Mouse (Mus musculus) ES-E14 (cell line): ENCODE data around the gene Ppm1h. TPM values are rescaled to one million over a fixed set of nuclear protein-coding genes. Genes with fewer than 3 reads are reported as not detected.
A peak's percentile ranks its signal among the peaks of the same experiment; 100 is the strongest.

Source experiments
- DNase-seq: peaks from one replicate; pipeline ENCODE4 v3.0.0-alpha.2; 2013; ENCODE audit warnings: low read depth, low spot score
- H3K27ac ChIP-seq: 2 replicates; pipeline ENCODE4 v1.5.1; 2012; ENCODE audit warnings: low read depth, mild to moderate bottlenecking, low read length, moderate library complexity, mixed read lengths; ENCODE audit not compliant: poor library complexity, insufficient read depth, severe bottlenecking
- H3K36me3 ChIP-seq: 2 replicates; pipeline ENCODE4 v1.6.1; 2012; ENCODE audit warnings: mild to moderate bottlenecking, low read length, moderate library complexity, mixed read lengths; ENCODE audit not compliant: control insufficient read depth, poor library complexity, insufficient read depth, severe bottlenecking
- H3K4me1 ChIP-seq, 2 experiments: fragments of 150-350 bp in 1 of 2; sonication (generic) in 1 of 2; 2 replicates each; pipeline ENCODE4 v1.6.1; 2012; ENCODE audit warnings: low read length in 2 of 2, mild to moderate bottlenecking in 1 of 2, mixed read lengths in 1 of 2; ENCODE audit not compliant: control insufficient read depth in 2 of 2, insufficient read depth in 2 of 2, poor library complexity in 1 of 2
- H3K4me3 ChIP-seq, 2 experiments: fragments of 150-350 bp in 1 of 2; sonication (generic) in 1 of 2; 2 replicates each; pipeline ENCODE4 v1.5.1; 2012; ENCODE audit warnings: low read length in 2 of 2, low read depth in 1 of 2, mild to moderate bottlenecking in 1 of 2, mixed read lengths in 1 of 2; ENCODE audit not compliant: insufficient read depth in 1 of 2, poor library complexity in 1 of 2, severe bottlenecking in 1 of 2
- H3K9ac ChIP-seq: 2 replicates; pipeline ENCODE4 v1.6.1; 2012; ENCODE audit warnings: low read depth, mild to moderate bottlenecking, low read length, mixed read lengths; ENCODE audit not compliant: poor library complexity, insufficient read depth, severe bottlenecking
- H3K9me3 ChIP-seq: fragments of 150-350 bp; sonication (generic); 2 replicates; pipeline ENCODE4 v1.6.1; 2012; ENCODE audit warnings: low read depth, mild to moderate bottlenecking, low read length; ENCODE audit not compliant: control insufficient read depth, insufficient read depth
- CHD2 ChIP-seq: IDR thresholded peaks from 2 replicates; pipeline ENCODE4 v1.6.1; 2014; ENCODE audit warnings: mild to moderate bottlenecking, low read depth, low read length, inconsistent platforms
- HCFC1 ChIP-seq: IDR thresholded peaks from 2 replicates; pipeline ENCODE4 v1.6.1; 2012; ENCODE audit warnings: low read length, inconsistent platforms, borderline replicate concordance; ENCODE audit not compliant: insufficient read depth
- MAFK ChIP-seq: IDR thresholded peaks from 2 replicates; pipeline ENCODE4 v1.6.1; 2014; ENCODE audit warnings: mild to moderate bottlenecking, low read depth, low read length, inconsistent platforms; ENCODE audit not compliant: insufficient read depth
- ZC3H11A ChIP-seq: IDR thresholded peaks from 2 replicates; pipeline ENCODE4 v1.6.1; 2012; ENCODE audit warnings: low read depth, mild to moderate bottlenecking, inconsistent platforms, low read length, borderline replicate concordance
- ZNF384 ChIP-seq: IDR thresholded peaks from 2 replicates; pipeline ENCODE4 v1.6.1; 2012; ENCODE audit warnings: low read depth, low read length, inconsistent platforms
- in situ Hi-C, 2 experiments: fragments of 600-800 bp; cut with MboI; formaldehyde crosslinking; loops; one replicate each; pipeline ENCODE4 v1.15.1; 2025; ENCODE audit warnings: low sequenced_read_pairs in 2 of 2, inconsistent platforms in 1 of 2; ENCODE audit not compliant: unreplicated experiment in 2 of 2
- total RNA-seq: library from RNA; depleted of rRNA; stranded (reverse); fragments of 300-350 nt; gene quantifications from 2 replicates; pipeline ENCODE4 v1.2.3, GENCODE M21; 2012

Ppm1h gene
- total RNA-seq, 1 experiment = 4.5 TPM

- no peak for DNase-seq
- Histone ChIP-seq H3K27ac (no peak overlapping the region), H3K4me1 (peaks cover 5 to 9% of the 10 kb centered on the region in 2 experiments), H3K36me3 (no peaks in the 10 kb centered on the region), H3K4me3 (peak overlapping the region; percentile 76 to 99), H3K9me3 (no peaks in the 10 kb centered on the region), H3K9ac (peak overlapping the region; percentile 42; the same call in 1 of the 2 replicates)
- TF ChIP-seq MAFK (no peak), HCFC1 (no peak), CHD2 (no peak), ZC3H11A (no peak), ZNF384 (no peak)
- in situ Hi-C loops = no loop called here
Observed at GRCm38 (mm10) chr10:122983579-122984530, 305.3 kb downstream of the Ppm1h start.

- no peaks in the 10 kb centered on the region for H3K36me3 ChIP-seq
- no peak for DNase-seq
- peaks cover 5 to 9% of the 10 kb centered on the region in 2 experiments for H3K4me1 ChIP-seq
- no peaks in the 10 kb centered on the region for H3K9me3 ChIP-seq
- peak overlapping the region; percentile 91 for H3K9ac ChIP-seq
- no peak for TF ChIP-seq ZNF384
- no peak for TF ChIP-seq ZC3H11A
- peak overlapping the region; percentile 76 to 99 for H3K4me3 ChIP-seq
- peak overlapping the region; percentile 99; the same call in 1 of the 2 replicates for H3K27ac ChIP-seq
- in situ Hi-C loops = no loop called here
Observed at GRCm38 (mm10) chr10:122984531-122985251, 306.1 kb downstream of the Ppm1h start.

GRCm38 (mm10) chr10:122985252-122985514 lies 306.6 kb downstream of the Ppm1h start:
- Histone ChIP-seq H3K9me3 (no peaks in the 10 kb centered on the region), H3K27ac (peak overlapping the region; percentile 99), H3K4me3 (peak overlapping the region; percentile 76 to 99), H3K9ac (peak overlapping the region; percentile 91), H3K4me1 (peaks cover 5 to 9% of the 10 kb centered on the region in 2 experiments), H3K36me3 (no peaks in the 10 kb centered on the region)
- TF ChIP-seq MAFK (no peak), HCFC1 (no peak), ZNF384 (no peak)
- DNase-seq = no peak
- in situ Hi-C loops = no loop called here

- Histone ChIP-seq H3K27ac (peak overlapping the region; percentile 99), H3K4me1 (peaks cover 5 to 9% of the 10 kb centered on the region in 2 experiments), H3K36me3 (no peaks in the 10 kb centered on the region), H3K9ac (peak overlapping the region; percentile 91), H3K9me3 (no peaks in the 10 kb centered on the region), H3K4me3 (peak overlapping the region; percentile 76 to 99)
- in situ Hi-C loops = no loop called here
- no peak for DNase-seq
- TF ChIP-seq ZNF384 (no peak), HCFC1 (peak; percentile 61; the same call in 1 of the 2 replicates), MAFK (no peak)
Observed at GRCm38 (mm10) chr10:122985515-122986319, 307.2 kb downstream of the Ppm1h start.
